Mouse (Mus musculus) brain, adult 2 months (tissue): ENCODE measurements at regions not wholly inside any gene's neighbourhood (a gene's known extent, or its start where the extent isn't known, plus 50 kb on each side); places are given as distances from the start of the nearest gene placed in this dataset.

Source experiments
- DNase-seq: peaks from one replicate; pipeline ENCODE4 v3.0.0; 2011; ENCODE audit warnings: low read depth, low spot score

DNA sequence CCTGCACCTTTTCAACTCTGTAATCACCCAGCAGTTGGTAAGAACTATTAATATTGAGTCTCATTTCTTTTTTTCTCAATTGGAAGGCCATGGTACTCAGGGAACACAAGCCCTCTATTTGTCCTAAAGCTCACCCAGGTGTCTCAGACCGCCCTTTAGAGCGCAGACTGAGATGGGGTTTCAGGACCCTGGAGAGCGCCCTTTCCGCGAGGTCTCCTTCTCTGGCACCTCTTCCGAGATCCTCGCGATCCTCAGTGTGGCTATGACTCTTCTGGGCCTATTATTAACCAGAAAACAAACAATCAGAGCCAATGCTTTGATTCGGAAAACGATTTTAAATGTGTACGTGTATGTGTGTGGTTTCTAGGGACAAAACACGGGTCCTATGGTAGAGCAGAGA is 201.0 kb downstream of the Suds3 start:
- DNase-seq: no peak

GRCm38 (mm10) chr5:116900846-116901245 is 215.1 kb downstream of the Suds3 start:
- DNase-seq: peak; percentile 30

DNA sequence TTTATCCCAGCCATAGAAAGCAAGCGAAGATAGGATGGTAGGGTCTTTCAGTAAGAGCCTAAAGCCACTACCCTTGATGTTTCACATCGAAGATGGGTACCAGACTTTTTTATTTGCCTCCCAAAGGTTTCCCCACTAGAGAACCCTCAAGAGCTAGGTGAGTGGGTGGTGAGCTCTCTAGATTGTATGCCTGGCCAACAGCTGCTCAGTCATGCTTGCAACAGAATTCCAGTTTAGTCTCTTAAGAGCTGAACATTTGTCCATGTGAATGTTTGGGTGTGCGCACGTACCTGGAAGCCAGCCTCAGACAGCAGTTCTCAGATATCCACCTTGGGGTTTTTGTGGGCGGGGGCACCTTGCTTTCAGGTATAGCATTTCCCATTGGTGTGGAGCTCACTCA is 218.5 kb downstream of the Suds3 start:
- DNase-seq: peak; percentile 57

DNA sequence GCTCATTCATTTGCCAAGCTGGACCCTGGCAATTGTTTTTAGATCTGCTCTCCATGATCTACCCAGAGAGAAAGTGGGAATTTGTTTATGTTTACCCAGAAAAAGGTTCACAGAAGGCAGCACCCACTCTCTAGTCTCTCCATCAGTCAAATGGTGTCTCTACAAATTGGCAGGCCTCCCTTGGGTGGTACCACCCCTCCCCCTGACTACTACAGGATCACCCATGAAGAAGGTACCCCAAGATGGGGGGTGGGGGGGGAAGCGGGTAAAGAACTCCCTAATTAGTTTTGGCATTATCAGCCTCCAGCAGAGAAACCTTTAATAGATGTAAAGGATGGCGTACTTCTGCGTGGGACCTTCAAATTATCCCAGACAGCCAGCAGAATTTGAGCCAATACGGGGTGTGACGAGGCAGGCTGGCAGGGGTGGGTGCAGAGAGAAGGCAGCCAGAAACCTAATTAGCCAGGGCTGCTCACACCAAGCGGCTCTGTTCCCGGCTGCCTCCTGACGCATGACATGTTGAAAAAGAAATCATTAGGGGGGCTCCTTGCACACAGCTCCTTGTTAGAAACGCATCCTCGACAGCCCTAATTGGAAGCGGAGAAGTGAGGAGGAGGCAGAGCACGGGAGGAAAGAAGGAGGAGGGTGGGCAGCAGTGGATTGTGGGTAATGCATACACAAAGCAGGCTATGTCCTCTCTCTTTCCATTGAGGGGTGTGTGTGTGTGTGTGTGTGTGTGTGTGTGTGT is 220.7 kb downstream of the Suds3 start:
- peak; percentile 88 for DNase-seq

DNA sequence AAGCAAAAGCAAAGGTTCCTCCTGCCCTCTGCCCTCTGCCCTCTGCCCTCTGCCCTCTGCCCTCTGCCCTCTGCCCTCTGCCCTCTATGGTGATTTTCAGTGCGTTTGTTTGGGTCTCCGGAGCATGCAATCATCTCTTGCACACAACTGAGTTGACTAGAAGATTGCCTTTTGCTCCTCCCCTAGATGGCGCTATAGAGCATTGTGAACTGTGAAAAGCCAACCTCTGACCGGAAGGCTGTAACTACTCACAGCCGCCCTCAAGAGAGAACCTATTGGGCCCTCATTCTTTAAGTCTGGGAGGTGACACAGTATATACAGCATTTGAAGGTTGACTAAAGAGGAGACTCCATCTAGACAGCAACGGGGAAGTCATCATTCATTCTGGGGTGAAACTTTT is 221.3 kb downstream of the Suds3 start:
- DNase-seq: peak; percentile 26

- peak; percentile 49 for DNase-seq
Observed at GRCm38 (mm10) chr5:116892877-116893276, 223.0 kb downstream of the Suds3 start.

DNA sequence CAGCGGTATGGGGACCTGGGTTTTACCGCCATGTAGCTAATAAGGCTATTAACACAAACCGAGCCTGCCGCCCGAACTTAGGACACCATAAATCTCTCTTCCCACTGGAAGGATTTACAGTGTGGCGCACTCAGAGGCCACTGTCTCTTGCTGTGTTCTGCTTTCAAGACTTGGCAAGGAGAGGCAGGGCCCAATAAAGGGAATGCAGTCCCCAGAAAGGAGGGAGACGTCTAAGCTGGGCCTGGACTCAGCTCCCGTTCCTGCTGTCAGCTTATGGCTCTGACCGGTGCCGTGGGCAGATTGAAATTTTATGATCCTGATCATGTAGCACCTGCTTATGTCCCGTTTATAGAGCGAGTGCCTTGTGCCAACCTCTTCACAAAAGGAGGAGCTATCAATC is 226.7 kb downstream of the Suds3 start:
- no peak for DNase-seq

DNA sequence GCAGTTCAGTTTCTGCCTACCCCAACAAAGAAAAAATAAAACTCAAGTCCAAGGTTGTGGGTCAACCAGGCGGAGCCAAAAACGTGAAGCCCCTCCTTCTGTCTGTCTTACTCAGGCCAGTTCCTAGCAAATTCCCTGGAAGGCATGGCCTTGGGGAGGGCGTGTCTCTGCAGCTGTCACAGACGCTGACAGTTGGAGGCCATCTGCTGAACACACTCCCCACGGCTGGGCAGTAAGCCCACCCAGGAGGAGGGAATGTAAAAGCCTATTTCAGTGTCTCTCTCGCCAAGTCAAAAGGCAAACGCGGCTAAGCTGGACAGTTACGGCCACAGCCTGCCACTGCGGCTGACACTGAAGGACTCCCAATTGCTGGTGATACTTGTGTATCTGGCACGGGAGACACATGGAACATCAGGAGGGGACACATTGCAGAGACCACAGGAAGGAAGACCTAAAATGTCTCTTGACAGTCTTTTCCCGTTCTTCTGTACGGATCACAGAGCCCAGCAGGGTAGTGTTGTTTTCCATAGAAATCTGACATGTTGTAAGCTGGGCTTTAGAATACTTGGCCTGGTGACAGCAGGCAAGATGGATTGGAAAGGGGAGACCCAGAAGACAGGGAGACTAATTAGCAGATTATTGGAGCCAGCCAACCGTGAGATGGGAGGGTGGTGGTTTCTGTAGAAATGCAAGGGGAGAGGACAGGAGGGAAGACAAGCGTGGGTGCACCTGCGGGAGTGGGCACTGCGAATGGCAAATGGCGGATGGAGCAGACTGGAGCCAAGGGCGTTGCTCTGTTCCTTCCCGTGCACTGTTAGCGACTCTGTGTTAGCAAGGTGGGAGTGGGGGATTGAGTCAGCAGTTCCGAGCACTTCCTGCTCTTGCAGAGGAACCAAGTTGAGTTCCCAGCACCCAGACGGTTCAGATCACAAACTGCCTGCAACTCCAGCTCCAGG is 229.5 kb downstream of the Suds3 start:
- peak; percentile 62 for DNase-seq

- no peak for DNase-seq
Observed at GRCm38 (mm10) chr5:116879761-116880160, 236.2 kb downstream of the Suds3 start.

GRCm38 (mm10) chr5:116874941-116875340 is 241.0 kb downstream of the Suds3 start:
- DNase-seq: no peak

GRCm38 (mm10) chr5:116868115-116868514 is 247.8 kb downstream of the Suds3 start:
- peak; percentile 27 for DNase-seq

- DNase-seq: no peak
Observed at GRCm38 (mm10) chr5:116864275-116864674, 251.6 kb downstream of the Suds3 start.

DNA sequence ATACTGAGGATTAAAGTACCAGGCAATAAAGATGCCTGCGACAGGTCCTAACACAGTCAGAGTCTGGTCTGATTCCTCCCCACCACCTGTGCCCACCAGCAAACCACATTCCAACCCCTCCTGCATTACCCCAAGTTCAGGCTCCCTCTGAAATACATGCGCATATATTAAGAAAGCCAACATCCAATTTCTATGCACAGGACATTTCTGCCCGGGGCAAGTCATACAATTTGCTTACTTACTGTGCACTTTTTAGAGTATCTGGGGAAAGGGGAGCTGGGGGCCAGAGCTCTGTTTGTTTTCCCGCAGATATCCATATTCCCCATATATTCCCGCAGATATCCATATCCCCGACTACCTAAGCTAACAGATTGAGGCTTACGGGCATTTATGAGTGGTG is 261.1 kb upstream of the Srrm4 start:
- no peak for DNase-seq

DNA sequence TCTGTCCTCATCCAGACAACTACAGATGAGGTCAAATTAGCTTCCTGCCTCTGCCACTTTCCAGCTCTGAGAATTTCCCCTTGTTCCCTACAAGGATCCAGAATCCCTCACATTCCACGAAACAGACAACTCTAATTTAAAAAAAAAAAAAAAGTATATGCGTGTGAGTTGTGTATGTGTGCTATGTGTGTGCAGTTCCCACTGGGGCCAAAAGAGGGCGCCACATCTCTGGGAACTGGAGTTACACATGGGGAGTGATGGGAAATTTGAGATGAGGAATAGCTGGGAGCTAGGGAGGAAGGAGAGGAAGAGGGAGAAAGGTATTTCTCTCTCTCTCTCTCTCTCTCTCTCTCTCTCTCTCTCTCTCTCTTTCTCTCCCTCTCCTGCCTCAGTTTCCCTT is 240.3 kb upstream of the Srrm4 start:
- DNase-seq: no peak

- DNase-seq: peak; percentile 23
Observed at GRCm38 (mm10) chr5:116829771-116830170, 238.2 kb upstream of the Srrm4 start.

DNA sequence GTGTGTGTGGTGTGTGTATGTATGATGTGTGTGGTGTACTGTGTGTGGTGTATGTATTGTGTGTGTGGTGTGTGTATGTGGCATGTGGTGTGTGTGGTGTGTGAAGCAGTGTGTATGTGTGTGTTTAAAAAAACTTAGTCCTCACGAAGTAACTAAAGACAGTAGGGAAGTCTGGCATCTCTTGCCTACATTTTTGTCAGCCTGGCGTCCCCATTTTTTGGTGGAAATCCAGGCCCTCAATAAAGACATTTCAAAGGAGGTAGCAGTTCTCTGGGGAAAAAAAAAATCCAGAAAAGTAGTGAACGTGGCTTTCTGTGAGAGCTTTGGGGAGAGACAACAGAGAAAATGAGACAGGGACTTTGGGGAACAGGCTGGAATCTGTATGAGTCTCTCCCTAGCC is 231.6 kb upstream of the Srrm4 start:
- peak; percentile 58 for DNase-seq

- peak; percentile 68 for DNase-seq
Observed at GRCm38 (mm10) chr5:116822141-116822540, 230.5 kb upstream of the Srrm4 start.

- DNase-seq: no peak
Observed at GRCm38 (mm10) chr5:116809799-116810198, 218.2 kb upstream of the Srrm4 start.

DNA sequence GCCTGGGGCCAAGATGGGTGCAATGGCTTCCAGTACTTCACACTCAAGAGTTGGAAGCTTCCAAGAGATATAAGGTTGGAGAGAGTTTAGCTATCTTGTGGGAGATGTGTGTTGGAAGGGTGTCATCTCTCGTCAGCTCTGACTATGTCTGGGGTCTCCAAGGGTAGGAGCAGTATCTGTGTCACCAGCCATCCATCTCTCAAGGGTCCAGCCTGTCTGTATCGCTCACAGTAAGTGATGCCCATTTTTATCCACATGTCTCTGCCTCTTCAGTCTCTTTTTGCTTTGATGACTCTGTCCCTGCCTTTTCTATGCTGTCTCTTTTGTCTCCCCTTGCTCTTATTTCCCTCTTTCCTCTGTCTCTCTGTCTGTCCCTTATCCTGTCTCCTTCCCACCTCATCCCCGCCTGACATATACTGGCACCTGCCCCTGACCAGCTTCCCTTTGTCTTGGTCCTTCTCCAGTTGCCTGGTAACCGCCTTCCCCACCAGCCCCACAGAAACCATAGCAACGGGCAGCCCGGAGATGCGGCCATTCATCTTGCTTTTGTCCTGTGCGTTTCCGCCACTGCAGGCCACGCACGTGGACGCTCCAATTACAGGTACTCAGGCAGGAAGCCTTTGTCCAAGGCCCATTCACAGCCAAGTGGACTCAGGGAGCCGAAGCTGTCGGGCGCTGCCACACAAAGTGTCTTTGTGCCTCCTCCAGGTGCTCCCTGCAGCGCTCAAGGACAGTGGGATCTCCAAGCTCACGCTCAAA is 217.6 kb upstream of the Srrm4 start:
- peak; percentile 72 for DNase-seq

DNA sequence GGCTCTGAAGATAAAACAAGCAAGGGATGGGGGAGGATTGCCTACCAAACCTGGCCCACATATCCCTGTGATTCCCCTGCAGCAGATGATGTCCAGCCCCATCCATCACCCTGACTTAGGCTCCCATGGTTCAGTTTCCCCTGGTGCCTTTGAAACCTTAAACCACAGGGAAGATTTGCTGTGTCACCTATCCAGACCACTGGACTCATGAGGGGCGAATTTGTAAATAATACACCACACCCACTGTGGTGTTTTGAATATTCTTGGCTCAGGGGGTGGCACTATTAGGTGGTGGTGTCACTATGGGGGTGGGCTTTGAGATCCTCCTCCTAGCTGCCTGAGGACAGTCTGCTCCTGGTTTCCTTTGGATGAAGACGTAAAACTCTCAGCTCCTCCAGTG is 205.8 kb upstream of the Srrm4 start:
- no peak for DNase-seq

DNA sequence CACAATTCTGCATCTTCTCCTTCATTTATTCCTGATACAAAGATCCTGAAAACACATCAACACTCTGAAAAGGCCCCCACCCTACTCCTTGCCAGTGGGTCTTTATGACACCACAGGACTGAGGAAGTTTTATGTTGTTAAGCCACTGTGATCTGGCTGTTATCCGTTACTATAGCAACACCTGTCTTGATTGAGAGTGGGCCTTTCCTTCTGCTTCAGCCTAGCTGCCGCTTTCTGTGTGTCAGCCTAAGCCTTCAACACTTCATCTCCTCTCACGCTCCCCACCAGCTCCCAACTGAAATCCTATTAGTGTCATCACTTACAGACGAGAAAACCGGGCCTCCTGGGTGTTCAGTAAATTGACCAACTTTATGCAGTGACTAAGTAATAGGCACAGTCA is 203.6 kb upstream of the Srrm4 start:
- DNase-seq: peak; percentile 45

- DNase-seq: no peak
Observed at GRCm38 (mm10) chr5:116790419-116790818, 198.8 kb upstream of the Srrm4 start.
